Mouse (Mus musculus): ENCODE data around the gene Ankrd52.

- TF ChIP-seq CTCF (conservative IDR thresholded peaks at IDR 0.05 in 1 of 2, IDR thresholded peaks at IDR 0.05 in 1 of 2; ENCODE audit: low read depth in 2 of 2, low read length in 2 of 2), result no peak
- no peak for TF ChIP-seq MEF2A (IDR thresholded peaks at IDR 0.05; ENCODE audit: borderline replicate concordance, low read depth, low read length)
- TF ChIP-seq KAT2A (IDR thresholded peaks at IDR 0.05; ENCODE audit: insufficient replicate concordance, low read length), result no peak
- no peak for TF ChIP-seq CHD2 (IDR thresholded peaks at IDR 0.05; ENCODE audit: low read length)
These were observed 38.5 kb upstream of the Ankrd52 start for GRCm38 (mm10) chr10:128338415-128338814.
